Mouse (Mus musculus) left cerebral cortex, postnatal 25 days (tissue): ENCODE measurements at regions not wholly inside any gene's neighbourhood (a gene's known extent, or its start where the extent isn't known, plus 50 kb on each side); places are given as distances from the start of the nearest gene placed in this dataset.

ENCODE experiments used
- DNase-seq, 2 experiments: peaks; one replicate each; pipeline ENCODE4 v3.0.0; 2022; ENCODE audit warnings: low spot score in 2 of 2, mixed read lengths in 1 of 2
- intact Hi-C: fragments of 180-260 bp; cut with DNase I; formaldehyde crosslinking; loops from one replicate; pipeline ENCODE4 v1.15.1; 2025

GRCm38 (mm10) chr6:140368354-140369069 lies 55.3 kb upstream of the Plekha5 start:
- intact Hi-C loops: no loop called here
- no peak for DNase-seq

- no peak for DNase-seq
- intact Hi-C loops: no loop called here
These were observed 56.6 kb upstream of the Plekha5 start for GRCm38 (mm10) chr6:140367303-140367702.

- no peak for DNase-seq
These were observed 57.1 kb upstream of the Plekha5 start for GRCm38 (mm10) chr6:140366791-140367190.

GRCm38 (mm10) chr6:140360996-140361395 lies 62.9 kb upstream of the Plekha5 start:
- intact Hi-C loops: no loop called here
- peak; percentile 48 to 93 for DNase-seq

More at GRCm38 (mm10) chr6:140366791-140367190, 57.1 kb upstream of the Plekha5 start:
- intact Hi-C loops: no loop called here

GRCm38 (mm10) chr6:140357901-140358300 lies 66.0 kb upstream of the Plekha5 start:
- intact Hi-C loops: no loop called here
- no peak for DNase-seq

- no peak for DNase-seq
- intact Hi-C loops: no loop called here
These were observed 66.6 kb upstream of the Plekha5 start for GRCm38 (mm10) chr6:140357300-140357699.

GRCm38 (mm10) chr6:140354082-140354481 lies 69.8 kb upstream of the Plekha5 start:
- intact Hi-C loops: no loop called here

GRCm38 (mm10) chr6:140353610-140354009 lies 70.2 kb upstream of the Plekha5 start:
- DNase-seq: no peak
- intact Hi-C loops: no loop called here

More at GRCm38 (mm10) chr6:140354082-140354481, 69.8 kb upstream of the Plekha5 start:
- no peak for DNase-seq

- DNase-seq: no peak
- intact Hi-C loops: no loop called here
These were observed 72.3 kb upstream of the Plekha5 start for GRCm38 (mm10) chr6:140351365-140352095.

GRCm38 (mm10) chr6:140348578-140348977 lies 75.3 kb upstream of the Plekha5 start:
- intact Hi-C loops: no loop called here
- DNase-seq: no peak

- no peak for DNase-seq
- intact Hi-C loops: no loop called here
These were observed 76.9 kb upstream of the Plekha5 start for GRCm38 (mm10) chr6:140346929-140347328.

GRCm38 (mm10) chr6:140343638-140344037 lies 80.2 kb upstream of the Plekha5 start:
- intact Hi-C loops: no loop called here
- DNase-seq: no peak

- DNase-seq: no peak
These were observed 81.0 kb upstream of the Plekha5 start for GRCm38 (mm10) chr6:140342881-140343280.

GRCm38 (mm10) chr6:140339731-140340130 lies 84.1 kb upstream of the Plekha5 start:
- intact Hi-C loops: no loop called here
- no peak for DNase-seq

More at GRCm38 (mm10) chr6:140342881-140343280, 81.0 kb upstream of the Plekha5 start:
- intact Hi-C loops: no loop called here

GRCm38 (mm10) chr6:140337897-140338749 lies 85.7 kb upstream of the Plekha5 start:
- DNase-seq: peak in 1 of 2 experiments; percentile 12
- intact Hi-C loops: no loop called here

GRCm38 (mm10) chr6:140337083-140337491 lies 86.8 kb upstream of the Plekha5 start:
- DNase-seq: no peak
- intact Hi-C loops: no loop called here

- intact Hi-C loops: no loop called here
- DNase-seq: no peak
These were observed 87.4 kb upstream of the Plekha5 start for GRCm38 (mm10) chr6:140336414-140336941.

- DNase-seq: no peak
- intact Hi-C loops: no loop called here
These were observed 90.5 kb upstream of the Plekha5 start for GRCm38 (mm10) chr6:140333397-140333796.

- DNase-seq: no peak
- intact Hi-C loops: no loop called here
These were observed 115.2 kb upstream of the Plekha5 start for GRCm38 (mm10) chr6:140308641-140309040.
